Mouse (Mus musculus) lung, postnatal 14 days (tissue): ENCODE measurements around the gene Rif1.
A peak's percentile ranks its signal among the peaks of the same experiment; 100 is the strongest.

ENCODE experiments used
- DNase-seq: peaks from one replicate; pipeline ENCODE4 v3.0.0; 2021

Gene Rif1

DNA sequence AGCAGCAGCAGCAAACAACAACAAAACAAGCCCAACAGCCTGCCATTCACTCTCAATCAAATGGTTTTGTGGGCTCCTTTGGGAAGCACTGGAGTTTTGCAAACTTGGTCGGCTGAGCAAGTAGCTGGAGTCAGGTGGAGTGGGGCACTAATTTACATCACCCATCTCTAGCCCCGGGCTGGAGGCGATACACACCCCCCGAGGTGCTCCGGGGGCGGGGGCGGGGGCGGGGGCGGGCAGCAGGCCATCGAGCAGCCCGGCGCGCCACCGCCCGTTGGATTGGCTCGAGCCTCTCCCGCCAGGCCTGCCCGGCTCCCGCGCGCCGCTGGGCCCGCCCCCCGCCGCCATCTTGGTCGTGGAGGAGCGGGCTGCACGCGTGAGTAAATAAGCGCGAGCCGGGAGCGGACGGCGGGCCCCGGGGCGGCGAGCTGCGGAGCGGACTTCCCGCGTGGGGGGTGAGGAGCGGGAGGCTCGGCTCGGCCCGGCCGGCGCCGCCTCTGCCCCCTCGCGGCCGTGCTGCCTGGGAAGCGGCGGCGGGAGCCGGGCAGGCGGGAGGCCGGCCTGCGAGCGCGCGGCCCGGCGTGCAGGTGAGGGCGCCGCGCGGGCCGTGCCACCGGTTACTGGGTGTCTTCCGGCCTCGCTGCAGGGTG lies at the start of gene Rif1:
Rif1 (plus strand) TSS at position 342 of the 650 bp plus-strand sequence.
- DNase-seq, result peak; percentile 85

DNA sequence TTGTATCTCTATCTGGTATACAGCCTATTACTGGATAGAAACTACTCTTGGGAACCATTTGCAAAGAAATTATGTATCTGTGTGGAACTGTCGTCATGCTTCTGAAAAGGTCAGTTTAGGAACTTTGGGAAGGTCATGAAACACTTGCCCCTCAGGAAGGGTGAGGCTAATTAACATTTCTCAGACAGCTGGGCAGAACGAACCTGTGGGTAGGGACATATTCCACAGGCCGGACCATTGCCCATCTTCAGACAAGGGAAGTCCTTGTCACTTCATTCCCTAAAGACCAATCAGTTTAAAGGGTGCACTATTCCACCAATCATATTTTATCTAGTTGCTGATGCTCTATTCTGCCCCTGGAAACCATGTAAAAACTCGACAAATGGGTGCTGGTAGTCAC lies 45.6 kb upstream of the Rif1 start:
- no peak for DNase-seq

DNA sequence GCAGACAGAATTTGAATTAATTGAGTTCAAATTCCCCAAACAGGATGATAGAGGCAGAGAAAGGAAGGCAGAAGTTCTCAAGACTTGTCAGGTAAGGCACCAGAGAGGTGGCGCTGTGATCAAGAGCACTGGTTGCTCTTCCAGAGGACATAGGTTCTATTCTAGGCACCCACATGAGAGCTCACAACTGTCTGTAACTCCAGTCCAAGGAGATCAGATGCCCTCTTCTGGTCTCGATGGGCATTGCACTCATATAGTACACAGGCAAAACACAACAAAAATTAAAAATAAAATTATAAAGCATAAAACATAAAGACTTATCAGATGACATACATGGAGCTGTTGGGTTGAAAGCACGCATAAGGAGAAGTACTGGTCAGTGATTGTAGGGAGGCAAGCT lies 43.2 kb upstream of the Rif1 start:
- DNase-seq, result no peak

DNA sequence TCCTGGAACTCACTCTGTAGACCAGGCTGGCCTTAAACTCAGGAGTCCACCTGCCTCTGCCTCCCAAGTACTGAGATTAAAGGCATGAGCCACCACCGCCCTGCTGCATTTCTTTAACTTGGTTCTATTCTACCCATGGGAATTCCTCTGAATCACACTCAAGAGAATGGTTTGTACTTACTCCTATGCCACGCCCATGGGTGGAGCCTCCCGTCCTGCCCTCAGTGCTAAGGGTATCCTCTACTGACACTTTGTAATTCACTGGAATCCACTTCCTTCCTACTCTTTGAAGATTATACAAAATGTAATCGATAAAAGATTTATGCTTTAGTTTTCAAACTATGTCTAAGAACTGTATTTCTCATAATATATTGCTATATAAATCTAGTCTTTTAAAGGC lies 41.1 kb upstream of the Rif1 start:
- no peak for DNase-seq

DNA sequence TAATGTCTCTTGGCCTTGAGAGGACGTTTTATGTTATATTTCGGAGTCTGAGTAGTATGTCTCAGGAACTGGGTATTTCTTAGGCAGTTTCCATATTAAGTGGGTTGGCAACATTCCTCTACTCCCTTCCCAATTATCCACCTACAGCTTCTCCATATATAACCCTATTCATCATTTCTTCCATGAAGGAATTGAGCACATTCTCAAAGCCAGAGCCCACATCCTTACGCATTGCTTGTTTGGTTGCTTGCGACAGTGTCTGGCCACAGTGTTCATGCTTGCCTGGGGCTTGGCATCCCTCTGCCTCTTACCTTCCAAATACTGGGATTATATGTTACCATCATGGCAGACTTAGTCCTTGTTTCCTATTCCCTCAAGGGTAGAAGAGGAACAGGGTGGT lies 38.0 kb upstream of the Rif1 start:
- DNase-seq, result no peak

DNA sequence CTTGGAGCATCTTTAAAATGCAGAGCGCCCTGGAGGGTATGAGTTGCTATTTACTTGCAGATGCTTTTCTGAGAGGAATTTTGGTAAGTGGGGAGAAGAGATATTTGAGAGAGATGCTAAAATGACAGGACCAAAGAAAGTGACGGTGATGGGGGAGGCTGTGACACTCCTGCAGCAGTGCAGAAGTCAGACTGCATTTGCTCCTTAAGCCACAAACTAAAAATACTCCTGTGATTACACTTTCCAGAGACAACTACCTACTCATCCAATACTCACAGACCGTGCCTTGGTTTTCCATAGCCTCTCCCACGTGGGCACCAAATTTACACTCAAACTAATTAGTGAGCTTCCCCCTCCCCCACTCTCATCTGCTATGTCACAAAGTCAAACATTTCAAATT lies 37.5 kb upstream of the Rif1 start:
- no peak for DNase-seq

DNA sequence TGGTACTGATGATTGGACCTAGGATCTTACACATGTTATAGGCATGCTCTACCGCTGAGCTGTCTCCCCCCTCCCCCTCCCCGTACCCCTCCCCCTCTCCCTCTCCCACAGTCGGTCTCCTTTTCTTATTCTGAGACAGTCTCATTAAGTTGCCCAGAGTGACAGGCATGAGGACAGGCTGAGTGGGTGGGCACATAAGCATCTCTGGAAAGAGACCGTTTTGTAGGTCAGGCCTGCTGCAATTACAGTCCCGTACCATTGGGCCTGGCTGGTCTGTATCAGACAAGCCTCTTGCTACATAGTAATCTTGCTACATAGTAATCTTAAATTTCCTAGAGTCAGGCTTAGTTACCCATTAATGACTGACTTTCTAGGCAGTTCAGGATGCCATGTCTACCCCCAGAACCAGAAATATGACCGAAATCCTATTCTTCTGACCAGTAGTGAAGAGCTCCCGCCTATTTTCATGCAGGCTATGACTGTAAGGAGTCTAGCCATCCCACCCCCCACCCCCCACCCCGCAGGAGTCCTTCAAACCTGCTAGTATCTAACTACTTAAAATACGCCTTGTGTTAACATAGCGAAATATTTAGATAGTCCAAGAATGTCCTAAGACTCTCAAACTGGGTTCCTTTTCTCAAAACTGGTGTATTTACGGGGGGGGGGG lies 35.6 kb upstream of the Rif1 start:
- no peak for DNase-seq

DNA sequence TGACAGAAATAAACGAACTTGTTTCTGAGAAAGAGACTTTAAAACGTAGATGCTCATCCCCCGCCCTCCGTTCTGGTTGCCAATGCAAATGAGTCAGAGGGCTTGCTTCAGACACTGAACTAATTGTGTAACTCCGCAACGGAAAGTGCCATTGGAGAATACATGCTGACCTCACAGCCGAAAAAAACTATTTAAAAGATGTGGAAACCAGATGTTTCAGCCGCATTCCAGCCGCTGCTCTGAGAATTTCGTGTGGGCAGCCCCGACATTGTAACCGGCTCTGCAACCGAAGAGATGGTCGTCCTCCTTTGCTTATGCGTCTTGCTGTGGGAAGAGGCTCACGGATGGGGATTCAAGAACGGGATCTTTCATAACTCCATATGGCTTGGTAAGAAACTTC lies 34.8 kb upstream of the Rif1 start, which contains the start of gene Tnfaip6:
Tnfaip6 (plus strand) TSS at position 128 of the 400 bp plus-strand sequence.
- DNase-seq, result peak; percentile 62

DNA sequence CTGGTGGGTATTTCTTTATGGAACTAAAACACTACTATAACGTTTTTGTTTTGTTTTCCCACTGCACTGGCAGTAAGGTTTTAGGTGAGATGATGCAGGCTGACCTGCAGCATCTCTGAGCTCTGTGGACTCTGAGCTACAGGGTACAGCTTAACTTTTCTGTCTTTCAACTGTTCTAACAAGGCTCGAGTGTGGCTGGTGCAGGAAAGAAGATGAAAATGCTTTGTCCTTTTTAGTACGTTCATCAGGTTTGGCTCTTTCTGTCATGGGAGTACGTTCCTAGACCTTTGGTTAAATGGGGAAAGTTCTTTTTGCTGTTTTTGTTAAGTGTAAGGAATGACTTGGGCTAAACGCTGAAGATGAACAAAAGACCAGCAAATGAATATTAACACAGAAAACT lies 34.1 kb upstream of the Rif1 start:
- DNase-seq, result no peak

DNA sequence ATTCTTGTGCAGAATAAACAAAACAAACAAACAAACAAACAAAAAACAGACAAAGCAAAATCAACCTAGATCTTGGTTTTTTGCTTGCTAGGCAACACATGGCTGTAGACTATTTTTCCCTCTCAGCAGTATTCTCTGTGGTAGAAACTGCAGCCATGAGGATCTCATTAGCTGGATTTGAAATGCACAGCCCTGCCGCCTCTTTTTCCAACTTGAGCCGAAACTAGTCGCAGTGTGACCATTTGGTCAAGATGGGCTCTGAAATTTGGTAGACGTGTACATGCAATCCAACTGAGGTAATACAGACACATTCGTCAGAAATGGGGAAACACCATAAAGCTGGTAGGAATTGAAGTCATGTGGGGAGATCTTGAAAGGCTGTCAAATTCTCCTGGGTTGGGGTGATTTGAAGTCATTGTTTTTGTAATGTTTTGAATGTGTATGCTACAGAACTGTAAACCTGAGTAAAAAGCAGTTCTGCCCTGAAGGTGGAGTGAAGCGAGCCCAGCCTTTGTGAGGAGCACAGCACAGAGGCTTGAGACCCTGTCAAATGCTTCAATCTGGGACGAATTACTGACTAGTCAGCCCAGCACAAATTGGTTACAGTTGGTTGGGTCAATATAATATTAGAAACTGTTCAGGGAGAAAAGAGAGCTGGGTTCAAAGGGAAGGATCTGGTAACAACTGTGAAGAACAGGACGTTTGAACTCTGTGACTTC lies 33.4 kb upstream of the Rif1 start:
- no peak for DNase-seq

DNA sequence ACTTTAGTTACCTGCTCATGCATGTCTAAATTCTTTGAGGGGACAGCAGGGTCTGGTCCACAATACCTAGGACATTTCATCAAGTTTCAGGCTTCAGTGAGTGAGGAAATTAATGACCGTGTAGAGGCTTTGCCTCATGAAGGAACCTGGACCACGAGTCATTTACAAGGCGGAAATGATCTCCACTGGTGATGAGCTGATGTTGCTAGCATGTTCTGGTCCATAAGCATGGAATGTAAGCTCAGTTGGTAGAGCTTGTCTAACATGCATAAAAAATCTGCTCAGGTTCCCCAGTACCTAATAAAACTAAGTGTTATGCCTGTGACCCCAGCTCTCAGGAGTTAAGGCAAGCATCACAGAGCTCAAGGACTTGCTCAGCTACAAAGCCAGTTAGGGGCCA lies 30.5 kb upstream of the Rif1 start:
- no peak for DNase-seq

DNA sequence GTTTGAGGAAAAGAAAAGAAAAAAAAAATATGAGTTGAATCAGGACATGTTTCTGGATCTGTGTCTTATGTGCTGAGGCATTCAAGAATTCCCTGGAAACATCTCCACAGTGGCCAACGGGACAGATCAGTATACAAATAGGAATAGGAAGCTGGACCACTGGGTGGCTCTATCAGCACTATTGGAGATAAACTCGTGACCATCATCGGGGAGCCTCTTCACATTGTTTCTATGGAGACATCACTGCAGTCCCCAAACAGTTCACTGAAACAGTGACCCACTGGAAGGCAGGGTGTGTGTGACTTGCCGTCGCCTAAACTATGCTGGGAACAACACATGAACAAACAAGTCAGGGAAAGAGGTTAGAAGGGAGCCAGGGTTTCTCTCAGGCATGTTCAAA lies 29.9 kb upstream of the Rif1 start:
- no peak for DNase-seq

DNA sequence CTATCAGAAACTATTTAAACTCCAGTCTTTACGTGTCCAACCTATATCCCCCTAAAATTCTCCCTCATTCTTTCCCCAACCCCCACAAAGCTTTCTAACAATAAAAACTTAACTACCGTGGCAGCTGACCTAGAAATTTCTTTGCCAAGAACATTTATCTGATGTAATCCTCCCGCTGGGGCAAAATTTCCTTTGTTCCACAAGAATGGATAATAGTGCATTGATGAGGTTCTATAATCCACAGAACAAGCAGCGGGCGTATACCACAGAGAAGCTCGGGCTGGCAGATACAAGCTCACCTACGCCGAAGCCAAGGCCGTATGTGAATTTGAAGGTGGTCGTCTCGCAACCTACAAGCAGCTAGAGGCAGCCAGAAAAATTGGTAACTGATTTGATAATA lies 29.1 kb upstream of the Rif1 start:
- DNase-seq, result no peak

DNA sequence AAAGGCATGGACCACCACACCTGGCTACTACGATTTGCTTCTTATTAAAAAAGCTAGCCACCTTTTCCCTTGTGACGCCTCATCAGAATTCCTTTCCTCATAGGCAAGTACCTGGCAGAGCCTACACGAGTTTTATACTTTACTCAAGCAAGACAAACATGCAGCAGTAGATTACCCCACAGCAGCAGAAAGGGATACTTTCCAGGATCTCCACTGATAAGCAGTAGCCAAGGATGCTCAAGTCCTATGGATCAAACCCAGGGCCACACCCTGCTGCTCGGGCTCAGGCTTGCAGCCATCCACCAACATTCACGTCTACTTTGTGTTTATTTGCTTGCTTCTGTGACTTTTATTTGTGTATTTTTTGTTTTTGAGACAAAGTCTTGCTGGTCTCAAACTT lies 26.6 kb upstream of the Rif1 start:
- no peak for DNase-seq

DNA sequence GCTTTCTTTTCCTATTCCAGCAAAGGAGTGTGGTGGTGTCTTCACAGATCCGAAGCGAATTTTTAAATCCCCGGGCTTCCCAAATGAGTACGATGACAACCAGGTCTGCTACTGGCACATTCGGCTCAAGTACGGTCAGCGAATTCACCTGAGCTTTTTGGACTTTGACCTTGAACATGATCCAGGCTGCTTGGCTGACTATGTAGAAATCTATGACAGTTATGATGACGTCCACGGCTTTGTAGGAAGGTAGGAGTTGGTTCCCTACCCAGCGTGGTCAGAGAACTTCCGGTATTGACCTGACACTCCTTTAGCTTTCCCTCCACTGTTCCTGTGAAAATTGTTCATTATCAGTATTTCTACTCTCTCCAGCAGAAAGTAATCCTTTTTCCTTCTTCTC lies 21.8 kb upstream of the Rif1 start:
- DNase-seq, result no peak

DNA sequence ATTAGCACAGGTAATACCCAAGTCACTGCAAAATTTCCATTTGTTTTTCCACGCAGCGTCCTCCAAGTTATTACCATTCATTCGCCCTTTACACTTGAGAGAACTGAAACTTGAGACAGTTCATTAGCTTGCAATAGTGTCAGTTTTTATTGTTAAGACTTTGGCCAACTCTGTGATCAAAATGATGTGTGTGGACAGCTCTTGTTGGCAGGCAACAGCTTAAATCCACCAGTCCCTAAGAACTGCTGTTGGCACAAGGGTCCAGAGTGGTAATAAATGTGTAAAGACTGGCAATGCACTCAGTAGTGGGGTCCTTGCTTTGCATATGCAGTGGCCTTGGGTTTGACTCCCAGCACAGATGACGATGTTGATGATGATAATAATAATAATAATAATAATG lies 20.3 kb upstream of the Rif1 start:
- DNase-seq, result no peak

DNA sequence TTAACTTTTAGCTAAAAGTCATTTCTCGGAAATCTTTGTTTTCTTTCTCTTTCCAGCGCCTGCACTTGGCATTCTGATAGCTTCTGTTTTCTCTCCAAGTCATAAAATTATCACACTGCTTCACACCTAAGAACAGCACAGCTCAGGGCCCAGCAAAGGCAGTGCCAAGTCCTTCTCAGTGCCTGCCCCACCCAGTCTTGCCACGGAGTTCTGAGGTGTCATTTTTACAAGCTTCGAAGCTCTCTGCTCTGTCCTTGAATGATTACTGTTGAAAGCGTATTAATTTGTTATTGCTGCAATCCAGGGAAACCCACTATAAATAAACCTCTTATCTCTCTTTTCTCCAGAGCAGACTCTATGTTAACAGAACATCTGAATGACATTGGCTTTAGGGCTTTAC lies 19.1 kb upstream of the Rif1 start:
- DNase-seq, result no peak

DNA sequence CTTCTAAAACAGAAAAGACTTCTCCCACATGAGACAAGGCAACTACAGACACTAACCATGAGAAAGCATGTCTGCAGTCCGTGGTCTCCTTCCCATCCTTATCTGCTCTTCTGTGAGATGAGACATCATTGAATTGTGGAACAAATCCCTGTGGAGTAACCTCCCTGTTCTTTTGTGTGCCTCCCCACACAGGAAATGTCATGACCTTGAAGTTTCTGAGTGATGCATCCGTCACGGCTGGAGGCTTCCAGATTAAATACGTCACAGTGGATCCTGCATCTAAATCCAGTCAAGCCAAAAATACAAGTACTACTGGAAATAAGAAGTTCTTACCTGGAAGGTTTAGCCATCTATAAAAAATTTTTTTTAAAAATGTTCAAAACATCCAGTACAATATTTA lies 17.0 kb upstream of the Rif1 start:
- DNase-seq, result no peak

DNA sequence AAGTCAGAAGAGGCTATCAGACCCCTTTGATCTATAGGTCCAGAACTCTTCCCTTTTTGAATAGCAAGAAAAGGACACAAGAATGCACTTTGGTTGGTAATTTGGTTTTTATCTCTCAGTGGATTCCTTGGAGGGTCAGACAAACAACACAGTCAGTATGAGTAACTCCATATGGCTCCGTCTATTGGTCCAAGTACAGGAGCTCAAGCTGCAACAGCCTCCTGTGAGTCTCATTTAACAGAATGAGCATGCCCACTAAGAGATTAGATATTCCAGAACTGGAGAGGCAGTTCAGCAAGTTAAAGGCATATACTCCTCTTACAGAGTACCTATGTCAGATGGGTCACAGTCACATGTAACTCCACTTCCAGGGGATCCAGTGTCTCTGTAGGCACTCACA lies 15.5 kb upstream of the Rif1 start:
- DNase-seq, result no peak

DNA sequence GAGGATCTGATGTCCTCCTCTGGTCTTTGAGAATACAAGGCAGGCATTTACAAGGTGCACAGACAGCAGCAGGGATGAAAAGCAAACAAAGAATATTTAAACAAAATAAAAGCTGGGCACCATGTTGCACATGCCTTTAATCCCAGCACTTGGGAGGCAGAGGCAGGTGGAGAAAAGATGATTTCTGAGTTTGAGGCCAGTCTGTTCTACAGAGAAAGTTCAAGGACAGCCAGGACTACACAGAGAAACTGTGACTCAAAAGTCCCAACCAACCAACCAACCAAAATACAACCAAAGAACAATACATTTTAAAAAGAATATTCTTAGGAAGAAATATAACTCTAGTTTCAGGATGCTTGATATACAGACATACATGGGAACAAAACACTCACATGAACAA lies 15.0 kb upstream of the Rif1 start:
- DNase-seq, result no peak

DNA sequence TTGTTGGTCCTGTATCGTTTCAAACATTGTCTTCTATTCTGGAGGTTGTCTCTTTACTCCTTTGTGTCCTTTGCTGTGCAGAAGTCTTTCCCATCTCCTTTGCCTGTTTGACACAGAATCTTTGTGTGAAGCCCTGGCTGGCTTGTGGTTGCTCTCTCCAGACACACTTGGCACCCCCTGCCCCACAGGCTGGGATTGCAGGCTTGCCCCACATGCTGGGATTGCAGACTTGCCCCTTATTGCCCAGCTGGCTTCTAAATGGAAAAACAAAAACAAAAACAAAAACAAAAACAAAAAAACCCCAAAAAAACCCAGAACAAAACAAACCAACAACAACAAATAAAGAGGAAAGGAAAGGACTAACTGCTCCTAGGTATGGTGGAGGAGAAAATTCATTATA lies 4.0 kb upstream of the Rif1 start:
- no peak for DNase-seq

DNA sequence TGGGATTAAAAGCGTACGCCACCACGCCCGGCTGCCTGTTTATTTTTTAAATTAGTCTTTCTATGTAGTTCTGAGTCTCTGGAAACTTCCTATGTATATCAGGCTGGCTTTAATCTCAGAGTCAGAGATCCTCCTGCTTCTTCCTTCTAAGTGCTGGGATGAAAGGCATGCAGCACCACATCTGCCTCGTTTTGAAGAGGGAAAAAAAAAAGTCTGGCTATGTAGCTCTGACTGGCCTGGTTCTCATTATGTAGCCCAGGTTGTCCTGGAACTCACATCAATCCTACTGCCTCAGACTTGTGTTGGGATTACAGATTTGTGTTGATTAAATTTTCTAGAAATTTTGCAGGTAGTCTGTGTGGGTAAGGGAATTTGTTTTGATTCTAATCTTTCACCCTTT lies 1.8 kb upstream of the Rif1 start:
- no peak for DNase-seq

DNA sequence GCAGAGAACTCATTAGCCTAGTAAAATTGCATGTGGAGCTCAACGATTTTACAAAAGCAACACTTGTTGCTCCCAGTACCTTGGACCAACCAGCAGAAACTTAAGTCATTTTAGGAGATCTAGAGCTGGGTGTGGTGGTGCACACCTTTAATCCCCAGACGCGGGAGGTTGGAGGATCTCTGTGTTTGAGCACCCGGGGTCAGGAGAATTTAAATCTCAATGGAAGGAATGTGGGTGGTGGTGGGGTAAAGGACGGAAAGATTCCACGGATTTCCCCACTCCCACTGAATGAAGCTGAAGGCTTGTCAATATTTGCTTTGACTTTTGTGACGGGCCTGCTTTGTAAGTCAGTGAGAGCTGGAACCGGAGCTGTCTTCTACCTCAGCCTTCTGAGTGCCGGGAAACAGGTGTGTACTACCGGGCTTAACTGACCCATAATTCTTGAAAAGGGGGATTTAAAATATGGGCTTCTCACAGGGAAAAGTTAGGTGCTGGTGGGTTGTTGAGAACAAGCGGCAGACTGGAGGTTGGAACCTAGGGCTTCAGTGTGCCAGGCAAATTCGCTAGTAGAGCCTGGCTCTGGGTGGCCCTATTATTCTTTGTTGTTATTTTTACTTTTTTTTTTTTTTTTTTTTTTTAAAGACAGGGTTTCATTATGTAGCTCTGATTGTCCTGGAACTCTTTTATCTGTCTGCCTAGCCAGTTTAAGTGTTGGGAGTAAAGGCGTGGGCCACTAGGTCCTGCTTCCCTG lies 1.2 kb upstream of the Rif1 start:
- no peak for DNase-seq

DNA sequence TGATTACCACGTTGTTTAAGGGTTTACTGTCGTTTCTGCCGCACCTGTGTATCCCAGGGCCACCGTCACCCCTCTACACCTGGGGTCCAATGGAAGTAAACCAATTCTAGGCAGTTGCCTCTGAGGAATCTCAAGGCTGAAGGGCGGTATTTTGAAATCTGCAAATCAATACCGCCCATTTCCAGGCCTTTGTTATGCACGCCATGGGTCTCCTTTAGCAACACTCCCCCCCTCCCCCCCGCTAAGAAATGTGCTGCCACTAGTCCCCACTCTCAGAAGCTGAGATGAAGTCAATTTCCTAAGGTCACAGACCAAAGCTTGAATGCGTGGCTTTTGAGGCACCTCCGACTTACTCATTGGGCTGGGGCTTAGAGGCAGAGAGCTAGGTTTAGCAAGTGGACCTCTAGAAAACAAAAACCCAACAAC lies 554 bp upstream of the Rif1 start:
- no peak for DNase-seq
